Mouse (Mus musculus) midbrain, postnatal 0 days (tissue): Measurements from ENCODE around the gene Dop1a. TPM values are rescaled to one million over a fixed set of nuclear protein-coding genes. Genes with fewer than 3 reads are reported as not detected.

Source experiments
- ATAC-seq: fragments of 200-750 bp; cut with Nextera tagmentation; 2 replicates; pipeline ENCODE4 v1.8.0; 2017; ENCODE audit warnings: moderate number of reproducible peaks, mild to moderate bottlenecking, moderate TSS enrichment, moderate library complexity; ENCODE audit not compliant: low FRiP score
- DNase-seq: peaks from one replicate; pipeline ENCODE4 v3.0.0-alpha.2; 2015; ENCODE audit warnings: low spot score
- H3K27ac ChIP-seq: fragments of 300-500 bp; sonication (generic); 2 replicates; pipeline ENCODE4 v1.5.1; 2014; ENCODE audit warnings: low read depth, mild to moderate bottlenecking, low read length, mixed read lengths
- H3K27me3 ChIP-seq: fragments of 300-500 bp; sonication (generic); 2 replicates; pipeline ENCODE4 v1.6.1; 2014; ENCODE audit warnings: low read length, control low read depth, mixed read lengths; ENCODE audit not compliant: insufficient read depth
- H3K36me3 ChIP-seq: fragments of 300-500 bp; sonication (generic); 2 replicates; pipeline ENCODE4 v1.6.1; 2014; ENCODE audit warnings: low read length, control low read depth, mixed read lengths; ENCODE audit not compliant: insufficient read depth
- H3K4me1 ChIP-seq: fragments of 300-500 bp; sonication (generic); 2 replicates; pipeline ENCODE4 v1.6.1; 2014; ENCODE audit warnings: mild to moderate bottlenecking, control low read depth, antibody characterized with exemption, low read length, mixed read lengths; ENCODE audit not compliant: insufficient read depth
- H3K4me2 ChIP-seq: fragments of 300-500 bp; sonication (generic); 2 replicates; pipeline ENCODE4 v1.6.1; 2014; ENCODE audit warnings: low read depth, mild to moderate bottlenecking, low read length, mixed read lengths; ENCODE audit not compliant: poor library complexity, severe bottlenecking
- H3K4me3 ChIP-seq: fragments of 300-500 bp; sonication (generic); 2 replicates; pipeline ENCODE4 v1.5.1; 2014; ENCODE audit warnings: low read depth, mild to moderate bottlenecking, low read length, moderate library complexity
- H3K9ac ChIP-seq: fragments of 300-500 bp; sonication (generic); replicated peaks from 2 replicates; pipeline ENCODE4 v1.6.1; 2014; ENCODE audit warnings: mild to moderate bottlenecking, low read length, moderate library complexity, mixed read lengths; ENCODE audit not compliant: poor library complexity, severe bottlenecking
- H3K9me3 ChIP-seq: fragments of 300-500 bp; sonication (generic); 2 replicates; pipeline ENCODE4 v1.6.1; 2016; ENCODE audit warnings: low read length, control low read depth
- CTCF ChIP-seq: IDR thresholded peaks from 2 replicates; pipeline ENCODE4 v1.5.1; 2016; ENCODE audit warnings: antibody characterized with exemption, mild to moderate bottlenecking
- WGBS: fragments of 180-500 bp; shearing (Covaris S2); extraction: QIAGEN DNeasy Blood & Tissue Kit; methylation state at CpG from one replicate; pipeline ENCODE4 v1.1.7; 2014; 5-methylcytosine and 5-hydroxymethylcytosine counted together
- polyA plus RNA-seq: library from polyadenylated mRNA; unstranded; fragments of >200 nt; fragmentation: Nextera tagmentation; extraction: Ambion mirVana; gene quantifications from 2 replicates; pipeline ENCODE4 v1.2.1, GENCODE M21; 2015
- total RNA-seq: library from RNA; depleted of rRNA; stranded (reverse); fragments of >200 nt; gene quantifications from 2 replicates; pipeline ENCODE4 v1.2.3, GENCODE M21; 2014; rRNA removed

Dop1a gene
- 57.0 and 85.1 TPM in 2 replicates for total RNA-seq
- 21.3 and 25.8 TPM in 2 replicates for polyA plus RNA-seq

- DNase-seq (peak; percentile 94), ATAC-seq (peak; percentile 92)
- Histone ChIP-seq H3K4me1 (peaks cover 9% of the 10 kb centered on the region), H3K9ac (peak within 1 kb of the TSS; percentile 97), H3K36me3 (no peaks in the 10 kb centered on the region), H3K4me2 (peak within 1 kb of the TSS; percentile 66), H3K27ac (peak within 1 kb of the TSS; percentile 85), H3K27me3 (no peaks in the 10 kb centered on the region), H3K4me3 (peak within 1 kb of the TSS; percentile 94), H3K9me3 (no peaks in the 10 kb centered on the region)
- TF ChIP-seq CTCF = peak; percentile 89
- WGBS = under 1% methylated on average over 88 of the region's 93 CpGs
Measured at GRCm38 (mm10) chr9:86466990-86467870, at the start of gene Dop1a. Dop1a (plus strand) TSS chr9:86467154.

GRCm38 (mm10) chr9:86417971-86418370 is 49.0 kb upstream of the Dop1a start:
- ATAC-seq (no peak), DNase-seq (no peak)
- no peak overlapping the region for H3K27ac ChIP-seq
- no peaks in the 10 kb centered on the region for H3K4me1 ChIP-seq
- TF ChIP-seq CTCF = no peak
- H3K4me2 ChIP-seq = no peak overlapping the region
- WGBS = 95% methylated on average over 1 of the region's 1 CpGs
- no peaks in the 10 kb centered on the region for H3K36me3 ChIP-seq
- H3K9ac ChIP-seq = no peak overlapping the region
- no peaks in the 10 kb centered on the region for H3K27me3 ChIP-seq
- H3K4me3 ChIP-seq = no peak overlapping the region
- no peaks in the 10 kb centered on the region for H3K9me3 ChIP-seq

- no peaks in the 10 kb centered on the region for H3K9me3 ChIP-seq
- no peak for TF ChIP-seq CTCF
- no peak for DNase-seq
Measured at GRCm38 (mm10) chr9:86419366-86419765, 47.6 kb upstream of the Dop1a start.

GRCm38 (mm10) chr9:86423331-86423730 is 43.6 kb upstream of the Dop1a start:
- no peak for TF ChIP-seq CTCF
- Histone ChIP-seq H3K27ac (no peak overlapping the region), H3K27me3 (no peaks in the 10 kb centered on the region), H3K4me3 (no peak overlapping the region), H3K4me1 (no peaks in the 10 kb centered on the region), H3K9me3 (no peaks in the 10 kb centered on the region), H3K9ac (no peak overlapping the region), H3K36me3 (no peaks in the 10 kb centered on the region), H3K4me2 (no peak overlapping the region)
- DNase-seq (no peak), ATAC-seq (no peak)
- WGBS = 91% methylated on average over 4 of the region's 4 CpGs

More at GRCm38 (mm10) chr9:86419366-86419765, 47.6 kb upstream of the Dop1a start:
- Histone ChIP-seq H3K4me1 (no peaks in the 10 kb centered on the region), H3K27me3 (no peaks in the 10 kb centered on the region), H3K4me3 (no peak overlapping the region), H3K4me2 (no peak overlapping the region), H3K9ac (no peak overlapping the region), H3K36me3 (no peaks in the 10 kb centered on the region), H3K27ac (no peak overlapping the region)
- no peak for ATAC-seq
- 94% methylated on average over 6 of the region's 6 CpGs for WGBS

- Histone ChIP-seq H3K27me3 (no peaks in the 10 kb centered on the region), H3K9ac (no peak overlapping the region), H3K27ac (no peak overlapping the region), H3K4me3 (no peak overlapping the region), H3K4me2 (no peak overlapping the region), H3K36me3 (no peaks in the 10 kb centered on the region), H3K9me3 (no peaks in the 10 kb centered on the region), H3K4me1 (no peaks in the 10 kb centered on the region)
- no peak for TF ChIP-seq CTCF
- 97% methylated on average over 3 of the region's 3 CpGs for WGBS
- DNase-seq (no peak), ATAC-seq (no peak)
Measured at GRCm38 (mm10) chr9:86435510-86435909, 31.4 kb upstream of the Dop1a start.

GRCm38 (mm10) chr9:86436608-86437007 is 30.3 kb upstream of the Dop1a start:
- H3K36me3 ChIP-seq = no peaks in the 10 kb centered on the region
- DNase-seq (no peak), ATAC-seq (no peak)
- no peaks in the 10 kb centered on the region for H3K9me3 ChIP-seq
- no peak overlapping the region for H3K27ac ChIP-seq
- H3K4me2 ChIP-seq = no peak overlapping the region
- H3K4me3 ChIP-seq = no peak overlapping the region
- TF ChIP-seq CTCF = no peak
- WGBS = 94% methylated on average over 8 of the region's 8 CpGs
- H3K27me3 ChIP-seq = no peaks in the 10 kb centered on the region
- H3K4me1 ChIP-seq = no peaks in the 10 kb centered on the region
- H3K9ac ChIP-seq = no peak overlapping the region
